Mouse (Mus musculus) midbrain, embryonic 12.5 days (tissue): ENCODE data around the gene Serinc2. TPM values are rescaled to one million over a fixed set of nuclear protein-coding genes. Genes with fewer than 3 reads are reported as not detected.

Experiments
- ATAC-seq: fragments of 200-750 bp; cut with Nextera tagmentation; 2 replicates; pipeline ENCODE4 v1.8.0; 2017; ENCODE audit warnings: low read depth, moderate TSS enrichment, moderate library complexity; ENCODE audit not compliant: low FRiP score
- H3K27ac ChIP-seq: fragments of 300-500 bp; sonication (generic); replicated peaks from 2 replicates; pipeline ENCODE4 v1.5.1; 2016; ENCODE audit warnings: mild to moderate bottlenecking
- H3K27me3 ChIP-seq: fragments of 300-500 bp; sonication (generic); 2 replicates; pipeline ENCODE4 v1.6.1; 2016; ENCODE audit warnings: mild to moderate bottlenecking
- H3K36me3 ChIP-seq: fragments of 300-500 bp; sonication (generic); 2 replicates; pipeline ENCODE4 v1.6.1; 2016
- H3K4me1 ChIP-seq: fragments of 300-500 bp; sonication (generic); 2 replicates; pipeline ENCODE4 v1.6.1; 2016
- H3K4me2 ChIP-seq: fragments of 300-500 bp; sonication (generic); replicated peaks from 2 replicates; pipeline ENCODE4 v1.6.1; 2016; ENCODE audit warnings: mild to moderate bottlenecking, moderate library complexity
- H3K4me3 ChIP-seq: fragments of 300-500 bp; sonication (generic); 2 replicates; pipeline ENCODE4 v1.5.1; 2016; ENCODE audit warnings: mild to moderate bottlenecking
- H3K9ac ChIP-seq: fragments of 300-500 bp; sonication (generic); replicated peaks from 2 replicates; pipeline ENCODE4 v1.6.1; 2016; ENCODE audit warnings: mild to moderate bottlenecking, moderate library complexity
- H3K9me3 ChIP-seq: fragments of 300-500 bp; sonication (generic); 2 replicates; pipeline ENCODE4 v1.6.1; 2016; ENCODE audit warnings: mild to moderate bottlenecking
- WGBS: fragments of 180-500 bp; shearing (Covaris S2); methylation state at CpG from one replicate; pipeline ENCODE4 v1.1.7; 2016; 5-methylcytosine and 5-hydroxymethylcytosine counted together
- polyA plus RNA-seq: library from polyadenylated mRNA; unstranded; fragments of >200 nt; fragmentation: Nextera tagmentation; extraction: Ambion mirVana; gene quantifications from 2 replicates; pipeline ENCODE4 v1.2.1, GENCODE M21; 2016

Gene Serinc2
- polyA plus RNA-seq, 1 experiment from 2014 or later: 66.3 TPM

DNA sequence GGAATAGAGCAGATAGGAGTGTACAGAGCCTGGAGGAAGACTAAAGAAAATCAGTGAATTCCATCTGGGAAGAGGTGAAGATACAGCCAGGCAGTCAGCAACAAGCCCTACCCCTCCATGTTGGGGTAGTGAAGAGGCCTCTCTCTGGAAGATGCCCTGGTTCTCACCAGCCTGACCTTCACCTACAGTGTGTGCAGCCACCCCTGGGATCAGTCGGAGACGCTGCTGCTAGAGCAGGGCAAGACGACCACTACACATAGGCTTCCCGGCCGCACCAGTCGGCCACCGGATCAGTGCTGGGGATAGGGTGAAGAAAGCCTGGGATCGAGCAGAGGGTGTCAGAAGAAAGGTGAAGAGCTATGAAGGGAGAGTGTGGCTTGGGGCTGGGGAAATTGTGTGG is 30.2 kb upstream of the Serinc2 start:
- H3K9ac ChIP-seq: no peak overlapping the region; the same call in 1 of the 2 replicates
- H3K4me1 ChIP-seq: peaks cover 22% of the 10 kb centered on the region; the same call in 1 of the 2 replicates
- 49% methylated on average over 8 of the region's 8 CpGs for WGBS
- ATAC-seq: no peak
- 0 out of 2 replicates have a peak, but pooled peaks cover 4% of the 10 kb centered on the region for H3K36me3 ChIP-seq
- H3K4me3 ChIP-seq: peak overlapping the region; percentile 50
- peak overlapping the region; percentile 93 for H3K4me2 ChIP-seq
- no peaks in the 10 kb centered on the region for H3K9me3 ChIP-seq
- H3K27me3 ChIP-seq: peaks cover 63% of the 10 kb centered on the region
- no peak overlapping the region for H3K27ac ChIP-seq

DNA sequence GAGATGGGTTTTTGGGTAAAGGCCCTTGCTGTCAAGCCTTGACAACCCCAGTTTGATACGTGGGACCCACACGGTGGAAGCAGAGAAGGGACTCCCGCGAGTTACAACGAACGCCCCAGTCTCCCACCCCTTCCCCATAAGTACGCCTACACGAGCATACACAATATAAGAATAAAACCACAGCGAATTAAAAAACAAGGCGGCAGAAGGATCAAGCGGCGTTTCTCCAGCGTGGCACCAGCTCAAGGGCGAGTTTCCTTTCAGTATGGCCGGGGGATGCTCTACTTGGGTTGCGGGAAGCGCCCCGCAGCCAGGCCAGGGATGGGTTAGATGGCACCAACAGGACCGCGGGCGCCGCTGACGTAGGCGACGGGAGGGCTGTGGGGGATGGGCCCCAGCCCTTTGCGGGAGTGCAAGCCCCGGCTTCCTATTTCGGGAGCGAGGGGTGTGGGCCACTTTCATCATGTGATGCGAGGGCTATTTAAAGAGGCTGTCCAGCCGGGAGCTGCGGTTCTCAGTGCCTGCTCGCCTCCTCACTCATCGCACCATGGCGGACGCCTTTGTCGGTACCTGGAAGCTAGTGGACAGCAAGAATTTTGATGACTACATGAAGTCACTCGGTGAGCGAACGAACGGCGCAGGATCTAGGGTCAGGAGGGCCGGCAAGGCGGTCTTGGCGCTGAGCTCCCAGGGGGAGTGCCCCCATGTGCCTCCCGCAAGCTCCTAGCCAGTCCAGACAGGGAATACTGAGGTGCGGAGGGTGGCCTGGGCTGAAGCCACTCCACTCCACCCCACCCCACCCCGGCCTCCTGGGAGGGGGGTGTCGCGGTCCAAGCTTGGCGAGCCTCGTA is 29.5 kb upstream of the Serinc2 start, which contains the start of the genes Fabp3 and Gm10570:
Gene Fabp3, plus strand, starts transcription at position 365 of the 851 bp plus-strand sequence.
Gene Gm10570, minus strand, starts transcription at position 444 of the 851 bp plus-strand sequence.
- Histone ChIP-seq H3K9ac (peak within 1 kb of the TSS; percentile 63), H3K9me3 (no peaks in the 10 kb centered on the region), H3K36me3 (0 out of 2 replicates have a peak, but pooled peaks cover 3% of the 10 kb centered on the region), H3K4me3 (peak within 1 kb of the TSS; percentile 50), H3K4me1 (peaks cover 22% of the 10 kb centered on the region; the same call in 1 of the 2 replicates), H3K27me3 (peaks cover 63% of the 10 kb centered on the region), H3K4me2 (peak within 1 kb of the TSS; percentile 93), H3K27ac (no peak within 1 kb of the TSS)
- peak; percentile 73 for ATAC-seq
- WGBS: under 1% methylated on average over 52 of the region's 52 CpGs

DNA sequence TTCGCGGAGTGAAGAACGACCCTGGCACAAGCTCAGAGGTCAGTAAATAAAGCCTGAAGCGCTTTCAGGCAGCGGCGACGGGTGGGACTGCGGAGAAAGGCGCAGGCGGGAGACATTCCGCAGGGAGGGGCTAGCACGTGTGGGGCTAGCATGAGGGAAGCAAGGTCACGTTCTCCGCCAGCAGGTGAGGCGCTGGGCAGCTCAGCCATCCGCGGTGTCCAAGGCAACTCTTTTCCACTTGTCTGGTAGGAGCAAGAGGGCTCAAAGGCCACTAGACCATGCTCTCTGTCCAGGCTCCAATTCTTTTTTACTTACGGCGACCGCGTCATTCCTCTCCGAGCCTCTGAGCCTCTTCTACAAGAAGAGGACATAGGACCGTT is 28.8 kb upstream of the Serinc2 start:
- H3K4me3 ChIP-seq: peak overlapping the region; percentile 50
- no peaks in the 10 kb centered on the region for H3K9me3 ChIP-seq
- H3K9ac ChIP-seq: peak overlapping the region; percentile 63
- peaks cover 65% of the 10 kb centered on the region for H3K27me3 ChIP-seq
- H3K36me3 ChIP-seq: 0 out of 2 replicates have a peak, but pooled peaks cover 3% of the 10 kb centered on the region
- under 1% methylated on average over 23 of the region's 23 CpGs for WGBS
- peaks cover 22% of the 10 kb centered on the region; the same call in 1 of the 2 replicates for H3K4me1 ChIP-seq
- peak overlapping the region; percentile 93 for H3K4me2 ChIP-seq
- H3K27ac ChIP-seq: no peak overlapping the region
- peak; percentile 38; the same call in 1 of the 2 replicates for ATAC-seq

- H3K36me3 ChIP-seq: no peaks in the 10 kb centered on the region
- peak overlapping the region; percentile 50; the same call in 1 of the 2 replicates for H3K4me3 ChIP-seq
- H3K4me1 ChIP-seq: peaks cover 22% of the 10 kb centered on the region; the same call in 1 of the 2 replicates
- H3K4me2 ChIP-seq: peak overlapping the region; percentile 93
- peaks cover 71% of the 10 kb centered on the region for H3K27me3 ChIP-seq
- WGBS: 81% methylated on average over 10 of the region's 10 CpGs
- H3K9me3 ChIP-seq: no peaks in the 10 kb centered on the region
- H3K9ac ChIP-seq: no peak overlapping the region
- ATAC-seq: no peak
- H3K27ac ChIP-seq: no peak overlapping the region
These were observed 28.0 kb upstream of the Serinc2 start for GRCm38 (mm10) chr4:130306796-130307630.

GRCm38 (mm10) chr4:130304746-130305145 is 25.7 kb upstream of the Serinc2 start:
- 19% methylated on average over 3 of the region's 3 CpGs for WGBS
- no peak overlapping the region for H3K4me3 ChIP-seq
- H3K27me3 ChIP-seq: peaks cover 57% of the 10 kb centered on the region
- peaks cover 22% of the 10 kb centered on the region; the same call in 1 of the 2 replicates for H3K4me1 ChIP-seq
- H3K9me3 ChIP-seq: no peaks in the 10 kb centered on the region
- no peak for ATAC-seq
- H3K36me3 ChIP-seq: no peaks in the 10 kb centered on the region
- H3K4me2 ChIP-seq: no peak overlapping the region
- H3K27ac ChIP-seq: no peak overlapping the region
- no peak overlapping the region for H3K9ac ChIP-seq

DNA sequence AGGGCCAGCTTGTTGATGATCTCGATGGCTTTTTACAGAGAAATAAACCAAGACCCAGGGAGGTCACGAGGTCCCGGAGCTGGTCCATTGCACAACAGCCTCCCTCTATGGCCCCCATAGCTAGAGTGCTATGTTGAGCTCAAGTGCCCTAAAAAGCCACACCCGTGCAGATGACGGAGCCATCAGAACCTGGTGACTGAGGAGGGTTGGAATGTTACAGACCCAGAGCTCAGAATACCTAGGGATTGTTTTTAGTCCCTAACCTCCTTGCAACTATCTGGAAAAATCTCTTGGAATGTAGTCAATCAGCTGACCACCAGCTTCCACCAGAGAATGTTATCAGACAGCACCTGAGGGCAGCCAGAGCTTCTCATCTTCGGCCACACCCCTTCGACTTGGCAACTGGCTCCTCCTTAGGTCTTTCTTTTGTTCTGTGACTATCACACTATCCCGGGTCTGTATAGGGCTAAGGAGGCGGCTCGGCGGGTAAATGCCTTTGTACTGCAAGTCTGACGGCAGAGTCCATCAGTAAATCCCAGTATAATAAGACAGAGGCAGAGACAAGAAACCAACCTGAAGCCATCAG is 23.4 kb upstream of the Serinc2 start:
- ATAC-seq: no peak
- Histone ChIP-seq H3K27me3 (peaks cover 33% of the 10 kb centered on the region), H3K9me3 (no peaks in the 10 kb centered on the region), H3K4me3 (no peak overlapping the region), H3K4me1 (peaks cover 2% of the 10 kb centered on the region; the same call in 1 of the 2 replicates), H3K36me3 (no peaks in the 10 kb centered on the region), H3K9ac (no peak overlapping the region), H3K27ac (no peak overlapping the region), H3K4me2 (no peak overlapping the region)
- WGBS: 50% methylated on average over 12 of the region's 12 CpGs

GRCm38 (mm10) chr4:130299629-130300018 is 20.6 kb upstream of the Serinc2 start:
- Histone ChIP-seq H3K9me3 (no peaks in the 10 kb centered on the region), H3K4me1 (0 out of 2 replicates have a peak, but pooled peaks cover 5% of the 10 kb centered on the region), H3K9ac (no peak overlapping the region), H3K4me2 (no peak overlapping the region), H3K27ac (no peak overlapping the region), H3K36me3 (no peaks in the 10 kb centered on the region), H3K27me3 (peaks cover 14% of the 10 kb centered on the region), H3K4me3 (no peak overlapping the region)
- ATAC-seq: no peak
- WGBS: 61% methylated on average over 8 of the region's 8 CpGs

GRCm38 (mm10) chr4:130298877-130299628 is 20.0 kb upstream of the Serinc2 start:
- Histone ChIP-seq H3K27me3 (peaks cover 18% of the 10 kb centered on the region), H3K9me3 (no peaks in the 10 kb centered on the region), H3K36me3 (no peaks in the 10 kb centered on the region), H3K4me2 (no peak overlapping the region), H3K9ac (no peak overlapping the region), H3K4me1 (0 out of 2 replicates have a peak, but pooled peaks cover 5% of the 10 kb centered on the region), H3K4me3 (no peak overlapping the region), H3K27ac (no peak overlapping the region)
- ATAC-seq: no peak
- whole genome bisulfite sequencing: 78% methylated on average over 11 of the region's 11 CpGs

- H3K27me3 ChIP-seq: peaks cover 10% of the 10 kb centered on the region; the same call in 1 of the 2 replicates
- no peak overlapping the region for H3K9ac ChIP-seq
- no peaks in the 10 kb centered on the region for H3K9me3 ChIP-seq
- no peak overlapping the region for H3K4me2 ChIP-seq
- no peaks in the 10 kb centered on the region for H3K36me3 ChIP-seq
- WGBS: 28% methylated on average over 13 of the region's 13 CpGs
- ATAC-seq: no peak
- no peak overlapping the region for H3K27ac ChIP-seq
- 0 out of 2 replicates have a peak, but pooled peaks cover 5% of the 10 kb centered on the region for H3K4me1 ChIP-seq
- H3K4me3 ChIP-seq: no peak overlapping the region
These were observed 18.1 kb upstream of the Serinc2 start for GRCm38 (mm10) chr4:130297123-130297529.

DNA sequence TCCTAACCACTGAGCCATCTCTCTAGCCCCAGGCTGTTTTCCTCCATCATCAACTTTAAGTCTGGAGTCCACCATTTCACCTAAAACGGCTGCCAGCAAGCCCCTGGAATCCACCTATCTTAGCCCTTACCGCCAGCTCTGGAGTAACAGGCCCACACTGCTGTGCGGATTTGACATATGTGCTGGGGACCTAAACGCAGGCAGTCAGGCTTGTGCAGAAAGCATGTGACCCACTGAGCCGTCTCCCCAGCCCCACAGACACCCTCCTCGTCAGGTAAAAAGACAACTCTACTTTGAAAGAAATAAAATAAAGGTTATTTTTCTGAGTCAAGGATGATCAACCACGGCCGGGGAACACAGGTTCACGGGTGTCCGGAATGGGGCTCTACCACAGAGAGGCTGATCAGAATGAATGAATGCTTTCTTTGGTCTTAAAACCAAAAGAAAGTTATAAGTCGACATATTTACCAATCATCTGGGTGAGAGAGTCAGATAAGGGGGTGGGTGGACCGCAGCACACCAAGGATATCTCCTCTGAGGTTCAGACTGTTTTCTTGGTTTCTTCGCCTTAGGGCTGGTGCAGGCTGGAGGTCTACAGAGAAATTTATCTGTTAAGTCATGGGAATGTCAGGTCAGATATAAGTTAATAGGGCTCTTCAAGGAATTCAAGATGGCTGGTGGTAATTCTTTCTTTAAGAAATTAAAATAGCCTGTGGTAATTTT is 17.4 kb upstream of the Serinc2 start:
- Histone ChIP-seq H3K4me3 (no peak overlapping the region), H3K4me1 (0 out of 2 replicates have a peak, but pooled peaks cover 5% of the 10 kb centered on the region), H3K27me3 (peaks cover 3% of the 10 kb centered on the region; the same call in 1 of the 2 replicates), H3K36me3 (no peaks in the 10 kb centered on the region), H3K9ac (no peak overlapping the region), H3K9me3 (no peaks in the 10 kb centered on the region), H3K27ac (no peak overlapping the region), H3K4me2 (no peak overlapping the region)
- 88% methylated on average over 13 of the region's 13 CpGs for WGBS
- ATAC-seq: no peak
